Mouse (Mus musculus) olfactory bulb, adult 2 months (tissue): ENCODE measurements around the gene Krtap19-1. TPM values are rescaled to one million over a fixed set of nuclear protein-coding genes. Genes with fewer than 3 reads are reported as not detected.

Experiments used
- H3K27ac ChIP-seq: fragments of 200-500 bp; 2 replicates; pipeline ENCODE4 v1.5.1; 2012; ENCODE audit warnings: low read depth, low read length; ENCODE audit not compliant: insufficient read depth
- H3K4me1 ChIP-seq: fragments of 200-500 bp; 2 replicates; pipeline ENCODE4 v1.6.1; 2012; ENCODE audit warnings: low read length; ENCODE audit not compliant: control insufficient read depth, insufficient read depth
- H3K4me3 ChIP-seq: fragments of 200-500 bp; 2 replicates; pipeline ENCODE4 v1.5.1; 2012; ENCODE audit warnings: mild to moderate bottlenecking, low read depth, low read length, moderate library complexity; ENCODE audit not compliant: insufficient read depth
- CTCF ChIP-seq: fragments of 200-500 bp; IDR thresholded peaks from 2 replicates; pipeline ENCODE4 v1.5.1; 2012; ENCODE audit warnings: low read depth, mild to moderate bottlenecking, low read length, moderate library complexity; ENCODE audit not compliant: insufficient read depth
- POLR2A ChIP-seq: fragments of 200-500 bp; IDR thresholded peaks from 2 replicates; pipeline ENCODE4 v1.6.1; 2012; ENCODE audit warnings: mild to moderate bottlenecking, low read depth, low read length, moderate library complexity; ENCODE audit not compliant: insufficient read depth
- WGBS: fragments of 180-500 bp; shearing (Covaris S2); methylation state at CpG from one replicate; pipeline ENCODE4 v1.1.7; 2018; 5-methylcytosine and 5-hydroxymethylcytosine counted together
- polyA plus RNA-seq: library from polyadenylated mRNA; stranded (reverse); fragments of >200 nt; gene quantifications from 2 replicates; pipeline ENCODE4 v1.2.4, GENCODE M21; 2012; ENCODE audit warnings: low replicate concordance; ENCODE audit not compliant: missing spikeins, insufficient read depth, insufficient read length

Krtap19-1 gene
- polyA plus RNA-seq, 1 experiment: not detected

DNA sequence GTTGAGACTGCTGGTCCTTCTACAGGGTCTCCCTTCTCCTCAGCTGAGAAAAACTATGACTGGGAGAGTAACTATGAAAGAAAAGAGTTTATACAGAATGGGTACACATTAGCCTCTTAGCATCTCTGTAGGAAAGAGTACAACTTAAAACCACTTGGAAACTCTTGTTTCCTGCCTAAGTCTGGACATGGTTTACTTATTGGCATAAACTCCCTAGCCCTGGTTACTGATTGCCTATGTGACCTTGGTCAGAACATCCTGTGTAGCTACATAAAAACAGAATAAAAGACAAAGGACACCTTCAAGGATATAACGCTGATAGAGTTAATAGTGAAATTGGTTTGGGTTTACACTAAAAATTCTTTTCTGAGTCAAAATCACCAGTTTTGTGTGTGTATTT is 21.8 kb downstream of the Krtap19-1 start:
- Histone ChIP-seq H3K4me3 (no peak overlapping the region), H3K4me1 (no peaks in the 10 kb centered on the region), H3K27ac (no peak overlapping the region)
- TF ChIP-seq POLR2A (no peak), CTCF (no peak)
- WGBS: 100% methylated on average over 1 of the region's 1 CpGs

DNA sequence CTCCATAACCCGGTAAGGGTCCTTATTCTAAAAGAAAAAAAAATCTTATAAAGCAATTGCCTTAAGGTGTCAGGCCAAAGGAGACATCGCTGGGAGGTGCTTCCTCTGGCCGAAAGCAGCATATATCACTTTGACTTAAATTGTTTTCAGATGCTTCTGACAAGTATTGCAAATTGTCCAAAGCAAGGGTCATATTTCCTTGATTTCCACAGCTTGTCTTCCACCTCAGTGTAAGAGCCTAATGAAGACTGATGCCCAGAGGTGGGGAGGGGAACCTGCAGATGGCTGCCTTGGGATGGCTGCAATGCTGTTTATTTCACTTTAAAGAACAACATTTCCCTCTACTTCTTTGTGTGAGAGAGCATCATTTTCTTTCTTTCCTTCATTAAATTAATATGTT is 42.2 kb downstream of the Krtap19-1 start:
- Histone ChIP-seq H3K4me3 (no peak overlapping the region), H3K4me1 (no peaks in the 10 kb centered on the region), H3K27ac (no peak overlapping the region)
- no peak for TF ChIP-seq POLR2A
- 75% methylated on average over 3 of the region's 3 CpGs for WGBS

DNA sequence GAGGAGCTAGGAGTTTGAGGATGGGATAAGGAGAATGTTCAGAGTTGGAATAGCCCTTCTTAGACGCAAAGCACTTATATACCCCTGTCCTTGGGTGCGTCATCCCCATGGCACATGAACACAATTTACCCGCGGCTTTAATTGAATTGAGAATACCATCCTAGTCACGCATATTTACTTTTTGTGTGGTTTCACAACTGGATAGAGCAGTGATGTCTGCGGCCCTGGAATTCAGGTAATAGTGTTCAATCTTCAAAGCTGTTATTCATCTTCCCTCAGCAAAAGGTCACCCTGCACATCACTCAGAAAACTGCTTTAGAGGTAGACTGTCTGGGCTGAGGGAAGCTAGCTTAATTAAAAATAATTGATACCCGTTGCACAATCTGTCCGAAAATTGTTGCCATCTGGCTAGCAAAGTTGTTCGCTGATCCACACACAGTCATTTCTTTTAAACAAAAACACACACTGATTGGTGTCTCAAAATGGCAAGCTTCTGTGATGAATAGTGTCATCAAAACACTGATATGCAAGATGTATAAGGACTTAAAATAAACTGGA is 43.0 kb downstream of the Krtap19-1 start, which contains the start of gene Krtap14:
TSS of gene Krtap14 (minus strand) at position 51 of the 558 bp plus-strand sequence.
- H3K4me3 ChIP-seq: no peak within 1 kb of the TSS
- no peaks in the 10 kb centered on the region for H3K4me1 ChIP-seq
- WGBS: 76% methylated on average over 9 of the region's 9 CpGs
- TF ChIP-seq POLR2A (no peak), CTCF (no peak)
- H3K27ac ChIP-seq: no peak within 1 kb of the TSS

DNA sequence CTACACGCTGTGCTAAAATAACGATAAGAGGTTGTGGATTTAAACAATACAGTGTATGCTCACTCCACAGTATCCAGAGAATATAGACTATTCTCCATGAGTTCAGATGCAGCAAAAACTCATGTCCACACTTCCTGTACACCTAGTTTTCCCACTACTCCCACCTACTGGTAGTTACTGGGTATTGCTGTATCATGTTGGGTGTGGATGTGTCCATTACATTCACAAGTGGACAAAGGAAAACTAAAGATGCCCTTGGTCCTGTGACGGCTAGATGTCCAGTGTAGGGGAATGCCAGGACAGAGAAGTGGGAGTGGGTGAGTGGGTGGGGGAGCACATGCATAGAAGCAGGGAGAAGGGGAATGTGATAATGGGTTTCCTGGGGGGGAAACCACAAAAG is 45.5 kb downstream of the Krtap19-1 start:
- Histone ChIP-seq H3K27ac (no peak overlapping the region), H3K4me1 (no peaks in the 10 kb centered on the region), H3K4me3 (no peak overlapping the region)
- TF ChIP-seq POLR2A (no peak), CTCF (no peak)
- WGBS: 80% methylated on average over 3 of the region's 3 CpGs

DNA sequence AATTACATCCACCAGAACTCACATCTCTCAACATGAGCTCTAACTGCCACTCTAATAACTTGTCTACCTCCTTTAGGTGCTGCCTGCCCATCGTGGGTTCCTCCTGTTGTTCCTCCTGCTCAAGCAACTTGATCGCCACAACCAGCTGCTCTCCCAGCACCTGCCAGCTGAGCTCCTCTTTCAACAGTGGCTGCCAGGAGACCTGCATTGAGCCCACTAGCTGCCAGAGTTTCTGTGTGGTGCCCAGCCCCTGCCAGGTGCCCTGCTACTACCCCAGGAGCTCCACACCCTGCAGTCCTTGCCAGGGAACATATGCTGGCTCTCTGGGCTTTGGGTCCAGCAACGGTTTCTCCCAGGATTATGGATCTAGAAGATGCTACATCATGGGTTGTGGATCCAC is 49.1 kb downstream of the Krtap19-1 start, which contains the start of gene Krtap15:
TSS of gene Krtap15 (plus strand) at position 150 of the 400 bp plus-strand sequence.
- H3K4me1 ChIP-seq: no peaks in the 10 kb centered on the region
- TF ChIP-seq CTCF: no peak
- TF ChIP-seq POLR2A: no peak
- no peak within 1 kb of the TSS for H3K4me3 ChIP-seq
- no peak within 1 kb of the TSS for H3K27ac ChIP-seq
- WGBS: 79% methylated on average over 3 of the region's 3 CpGs

Other genes starting within 250 kb of the Krtap19-1 start
- gene 2310079G19Rik, start 241.7 kb downstream of the Krtap19-1 start, polyA plus RNA-seq: not detected in 2 replicates
- not detected in 2 replicates for gene Krtap26-1, start 221.6 kb downstream of the Krtap19-1 start, polyA plus RNA-seq
- gene Krtap27-1, start 197.7 kb downstream of the Krtap19-1 start, polyA plus RNA-seq: not detected in 2 replicates
- gene 2310061N02Rik, start 161.4 kb downstream of the Krtap19-1 start, polyA plus RNA-seq: not detected in 2 replicates
- gene Krtap13-1, start 140.5 kb downstream of the Krtap19-1 start, polyA plus RNA-seq: not detected in 2 replicates
- not detected in 2 replicates for gene Krtap13, start 117.8 kb downstream of the Krtap19-1 start, polyA plus RNA-seq
- not detected in 2 replicates for gene 2310034C09Rik, start 110.6 kb downstream of the Krtap19-1 start, polyA plus RNA-seq
- not detected in 2 replicates for gene 2310057N15Rik, start 95.2 kb downstream of the Krtap19-1 start, polyA plus RNA-seq
- gene Gm5965, start 91.5 kb downstream of the Krtap19-1 start, polyA plus RNA-seq: not detected in 2 replicates
- not detected in 2 replicates for gene Gm20741, start 57.2 kb downstream of the Krtap19-1 start, polyA plus RNA-seq
- gene Krtap15, start 49.2 kb downstream of the Krtap19-1 start, polyA plus RNA-seq: not detected in 2 replicates
- not detected in 2 replicates for gene Krtap14, start 43.3 kb downstream of the Krtap19-1 start, polyA plus RNA-seq
- gene Krtap19-2, start 4.9 kb upstream of the Krtap19-1 start, polyA plus RNA-seq: not detected in 2 replicates
- gene Krtap19-3, start 8.6 kb upstream of the Krtap19-1 start, polyA plus RNA-seq: not detected in 2 replicates
- not detected in 2 replicates for gene Krtap19-4, start 15.7 kb upstream of the Krtap19-1 start, polyA plus RNA-seq
- gene Krtap19-5, start 27.0 kb upstream of the Krtap19-1 start, polyA plus RNA-seq: not detected in 2 replicates
- not detected in 2 replicates for gene Krtap19-9b, start 62.9 kb upstream of the Krtap19-1 start, polyA plus RNA-seq
- gene Krtap16-3, start 93.5 kb upstream of the Krtap19-1 start, polyA plus RNA-seq: not detected in 2 replicates
- not detected in 2 replicates for gene Krtap22-2, start 141.3 kb upstream of the Krtap19-1 start, polyA plus RNA-seq
- gene Gm10229, start 145.9 kb upstream of the Krtap19-1 start, polyA plus RNA-seq: not detected in 2 replicates
- not detected in 2 replicates for gene Krtap6-1, start 162.3 kb upstream of the Krtap19-1 start, polyA plus RNA-seq
- gene Gm10228, start 172.1 kb upstream of the Krtap19-1 start, polyA plus RNA-seq: not detected in 2 replicates
- gene Krtap6-5, start 178.5 kb upstream of the Krtap19-1 start, polyA plus RNA-seq: not detected in 2 replicates
- not detected in 2 replicates for gene 1110025L11Rik, start 194.6 kb upstream of the Krtap19-1 start, polyA plus RNA-seq
- not detected in 2 replicates for gene Krtap6-3, start 214.6 kb upstream of the Krtap19-1 start, polyA plus RNA-seq